Mouse (Mus musculus) lung, adult 2 months (tissue): Measurements from ENCODE around the gene Chmp4b. TPM values are rescaled to one million over a fixed set of nuclear protein-coding genes. Genes with fewer than 3 reads are reported as not detected.

ENCODE experiments used
- DNase-seq: peaks from one replicate; pipeline ENCODE4 v3.0.0; 2022
- H3K4me1 ChIP-seq: fragments of 200-500 bp; 2 replicates; pipeline ENCODE4 v1.6.1; 2011; ENCODE audit warnings: low read length; ENCODE audit not compliant: control insufficient read depth, insufficient read depth
- H3K4me3 ChIP-seq: fragments of 200-500 bp; replicated peaks from 2 replicates; pipeline ENCODE3; 2011; ENCODE audit warnings: low read depth, mild to moderate bottlenecking, control low read depth, low read length; ENCODE audit errors: extremely low read depth
- CTCF ChIP-seq: fragments of 200-500 bp; IDR thresholded peaks from 2 replicates; pipeline ENCODE4 v1.5.1; 2011; ENCODE audit warnings: mild to moderate bottlenecking, low read length, control low read depth; ENCODE audit not compliant: insufficient read depth
- POLR2A ChIP-seq: fragments of 200-500 bp; IDR thresholded peaks from 2 replicates; pipeline ENCODE4 v1.6.1; 2011; ENCODE audit warnings: low read depth, mild to moderate bottlenecking, control low read depth, low read length, borderline replicate concordance; ENCODE audit errors: extremely low read depth
- WGBS: fragments of 180-500 bp; shearing (Covaris S2); methylation state at CpG from one replicate; pipeline ENCODE4 v1.1.7; 2018; 5-methylcytosine and 5-hydroxymethylcytosine counted together
- polyA plus RNA-seq: library from polyadenylated mRNA; depleted of rRNA; stranded (reverse); fragments of >200 nt; gene quantifications from 2 replicates; pipeline ENCODE4 v1.2.3, GENCODE M21; 2012

Chmp4b gene
- polyA plus RNA-seq, 1 experiment = 103 TPM

- Histone ChIP-seq H3K4me1 (peaks cover 5% of the 10 kb centered on the region), H3K4me3 (no peak overlapping the region)
- TF ChIP-seq POLR2A (no peak), CTCF (no peak)
- DNase-seq = no peak
- 58% methylated on average over 5 of the region's 5 CpGs for WGBS
These were observed 35.8 kb upstream of the Chmp4b start for GRCm38 (mm10) chr2:154615674-154616073.

- 88% methylated on average over 3 of the region's 3 CpGs for WGBS
These were observed 34.4 kb upstream of the Chmp4b start for GRCm38 (mm10) chr2:154617061-154617460.

GRCm38 (mm10) chr2:154621684-154622083 is 29.8 kb upstream of the Chmp4b start:
- Histone ChIP-seq H3K4me3 (no peak overlapping the region), H3K4me1 (no peaks in the 10 kb centered on the region)
- TF ChIP-seq CTCF (0 out of 2 replicates have a peak, but pooled peaks have one; percentile 5), POLR2A (no peak)
- 59% methylated on average over 5 of the region's 5 CpGs for WGBS
- no peak for DNase-seq

More at GRCm38 (mm10) chr2:154617061-154617460, 34.4 kb upstream of the Chmp4b start:
- DNase-seq = no peak
- H3K4me1 ChIP-seq = peaks cover 5% of the 10 kb centered on the region
- TF ChIP-seq CTCF = no peak
- TF ChIP-seq POLR2A = no peak
- no peak overlapping the region for H3K4me3 ChIP-seq

GRCm38 (mm10) chr2:154624137-154624536 is 27.4 kb upstream of the Chmp4b start:
- Histone ChIP-seq H3K4me1 (no peaks in the 10 kb centered on the region), H3K4me3 (no peak overlapping the region)
- DNase-seq = no peak
- TF ChIP-seq CTCF (no peak), POLR2A (no peak)

GRCm38 (mm10) chr2:154630531-154630930 is 21.0 kb upstream of the Chmp4b start:
- DNase-seq = no peak
- WGBS = 75% methylated on average over 5 of the region's 5 CpGs
- H3K4me1 ChIP-seq = no peaks in the 10 kb centered on the region
- no peak overlapping the region for H3K4me3 ChIP-seq
- no peak for TF ChIP-seq POLR2A
- no peak for TF ChIP-seq CTCF

- no peak for DNase-seq
- no peak overlapping the region for H3K4me3 ChIP-seq
- WGBS = 91% methylated on average over 16 of the region's 16 CpGs
- TF ChIP-seq CTCF (no peak), POLR2A (no peak)
- no peaks in the 10 kb centered on the region for H3K4me1 ChIP-seq
These were observed 19.2 kb upstream of the Chmp4b start for GRCm38 (mm10) chr2:154632203-154632780.

- 88% methylated on average over 5 of the region's 5 CpGs for WGBS
These were observed 18.3 kb upstream of the Chmp4b start for GRCm38 (mm10) chr2:154633039-154633742.

GRCm38 (mm10) chr2:154633876-154634644 is 17.4 kb upstream of the Chmp4b start:
- no peak for DNase-seq
- H3K4me3 ChIP-seq = no peak overlapping the region
- 90% methylated on average over 9 of the region's 9 CpGs for WGBS
- H3K4me1 ChIP-seq = no peaks in the 10 kb centered on the region
- TF ChIP-seq POLR2A (no peak), CTCF (no peak)

More at GRCm38 (mm10) chr2:154633039-154633742, 18.3 kb upstream of the Chmp4b start:
- no peak for DNase-seq
- H3K4me1 ChIP-seq = no peaks in the 10 kb centered on the region
- TF ChIP-seq POLR2A (no peak), CTCF (no peak)
- H3K4me3 ChIP-seq = no peak overlapping the region

- no peak for TF ChIP-seq POLR2A
- TF ChIP-seq CTCF = no peak
- Histone ChIP-seq H3K4me3 (no peak overlapping the region), H3K4me1 (no peaks in the 10 kb centered on the region)
- WGBS = 94% methylated on average over 2 of the region's 2 CpGs
- no peak for DNase-seq
These were observed 15.7 kb upstream of the Chmp4b start for GRCm38 (mm10) chr2:154635826-154636225.

GRCm38 (mm10) chr2:154638521-154638920 is 13.0 kb upstream of the Chmp4b start:
- TF ChIP-seq POLR2A (no peak), CTCF (0 out of 2 replicates have a peak, but pooled peaks have one; percentile 4)
- no peak overlapping the region for H3K4me3 ChIP-seq
- WGBS = 93% methylated on average over 3 of the region's 3 CpGs
- no peaks in the 10 kb centered on the region for H3K4me1 ChIP-seq
- no peak for DNase-seq
